Mouse (Mus musculus): Measurements from ENCODE around the gene Henmt1. TPM values are rescaled to one million over a fixed set of nuclear protein-coding genes. Genes with fewer than 3 reads are reported as not detected.

Gene Henmt1
- 0.29 TPM in 1 of 2 replicates, not detected in the other for polyA plus RNA-seq (2015; fragmentation: Nextera tagmentation; extraction: Ambion mirVana)

GRCm38 (mm10) chr3:108939573-108939972 is at the start of gene Henmt1:
TSS of gene Henmt1 (plus strand) at chr3:108939873.
- Histone ChIP-seq H3K36me3 (no peaks in the 10 kb centered on the region), H3K9me3 (no peaks in the 10 kb centered on the region), H3K4me3 (peak within 1 kb of the TSS; percentile 45), H3K4me1 (peaks cover 3% of the 10 kb centered on the region; the same call in 1 of the 2 replicates), H3K27ac (replicated peaks) (no peak within 1 kb of the TSS), H3K4me2 (peak within 1 kb of the TSS; percentile 70), H3K27me3 (replicated peaks) (peaks cover 10% of the 10 kb centered on the region), H3K9ac (peak within 1 kb of the TSS; percentile 33; the same call in 1 of the 2 replicates)
- ATAC-seq (ENCODE audit: extremely low read depth, insufficient number of reproducible peaks, low FRiP score, low TSS enrichment), result no peak
- 71% methylated on average over 5 of the region's 5 CpGs for WGBS

- Histone ChIP-seq H3K27ac (replicated peaks) (no peak within 1 kb of the TSS), H3K27me3 (replicated peaks) (no peaks in the 10 kb centered on the region), H3K4me1 (peaks cover 24% of the 10 kb centered on the region), H3K9ac (no peak within 1 kb of the TSS), H3K4me2 (no peak within 1 kb of the TSS), H3K4me3 (no peak within 1 kb of the TSS), H3K9me3 (no peaks in the 10 kb centered on the region), H3K36me3 (no peaks in the 10 kb centered on the region)
- no peak for ATAC-seq (ENCODE audit: extremely low read depth, insufficient number of reproducible peaks, low FRiP score, low TSS enrichment)
- 95% methylated on average over 1 of the region's 1 CpGs for WGBS
These were observed 49.8 kb upstream of the Henmt1 start, which contains the start of gene Fndc7 for GRCm38 (mm10) chr3:108889908-108890307. TSS of gene Fndc7 (minus strand) at chr3:108890008.

GRCm38 (mm10) chr3:108892080-108892479 is 47.6 kb upstream of the Henmt1 start:
- ATAC-seq (ENCODE audit: extremely low read depth, insufficient number of reproducible peaks, low FRiP score, low TSS enrichment), result no peak
- H3K4me2 ChIP-seq, result no peak overlapping the region
- no peak overlapping the region for H3K27ac ChIP-seq (replicated peaks)
- H3K4me1 ChIP-seq, result peaks cover 2% of the 10 kb centered on the region
- H3K36me3 ChIP-seq, result no peaks in the 10 kb centered on the region
- H3K27me3 ChIP-seq (replicated peaks), result no peaks in the 10 kb centered on the region
- H3K4me3 ChIP-seq, result no peak overlapping the region
- H3K9ac ChIP-seq, result no peak overlapping the region
- 69% methylated on average over 1 of the region's 1 CpGs for WGBS
- no peaks in the 10 kb centered on the region for H3K9me3 ChIP-seq

GRCm38 (mm10) chr3:108892914-108893313 is 46.8 kb upstream of the Henmt1 start:
- WGBS, result 59% methylated on average over 4 of the region's 4 CpGs
- no peaks in the 10 kb centered on the region for H3K27me3 ChIP-seq (replicated peaks)
- H3K27ac ChIP-seq (replicated peaks), result no peak overlapping the region
- H3K4me3 ChIP-seq, result no peak overlapping the region
- no peak overlapping the region for H3K9ac ChIP-seq
- ATAC-seq (ENCODE audit: extremely low read depth, insufficient number of reproducible peaks, low FRiP score, low TSS enrichment), result no peak
- H3K9me3 ChIP-seq, result no peaks in the 10 kb centered on the region
- H3K4me1 ChIP-seq, result no peaks in the 10 kb centered on the region
- no peaks in the 10 kb centered on the region for H3K36me3 ChIP-seq
- no peak overlapping the region for H3K4me2 ChIP-seq

GRCm38 (mm10) chr3:108898640-108899039 is 41.0 kb upstream of the Henmt1 start:
- H3K4me1 ChIP-seq, result no peaks in the 10 kb centered on the region
- H3K4me2 ChIP-seq, result no peak overlapping the region
- no peak for ATAC-seq (ENCODE audit: extremely low read depth, insufficient number of reproducible peaks, low FRiP score, low TSS enrichment)
- H3K27ac ChIP-seq (replicated peaks), result no peak overlapping the region
- 94% methylated on average over 4 of the region's 4 CpGs for WGBS
- no peak overlapping the region for H3K9ac ChIP-seq
- H3K36me3 ChIP-seq, result peaks cover 38% of the 10 kb centered on the region
- no peak overlapping the region for H3K4me3 ChIP-seq
- no peaks in the 10 kb centered on the region for H3K9me3 ChIP-seq
- no peaks in the 10 kb centered on the region for H3K27me3 ChIP-seq (replicated peaks)

- ATAC-seq (ENCODE audit: extremely low read depth, insufficient number of reproducible peaks, low FRiP score, low TSS enrichment), result no peak
- no peaks in the 10 kb centered on the region for H3K9me3 ChIP-seq
- H3K4me2 ChIP-seq, result no peak overlapping the region
- H3K4me3 ChIP-seq, result no peak overlapping the region
- H3K27me3 ChIP-seq (replicated peaks), result no peaks in the 10 kb centered on the region
- H3K36me3 ChIP-seq, result peaks cover 53% of the 10 kb centered on the region
- H3K27ac ChIP-seq (replicated peaks), result no peak overlapping the region
- 85% methylated on average over 3 of the region's 3 CpGs for WGBS
- no peaks in the 10 kb centered on the region for H3K4me1 ChIP-seq
- H3K9ac ChIP-seq, result no peak overlapping the region
These were observed 39.5 kb upstream of the Henmt1 start for GRCm38 (mm10) chr3:108900147-108900546.

GRCm38 (mm10) chr3:108900681-108901080 is 39.0 kb upstream of the Henmt1 start:
- H3K4me2 ChIP-seq, result no peak overlapping the region
- no peaks in the 10 kb centered on the region for H3K9me3 ChIP-seq
- H3K4me3 ChIP-seq, result no peak overlapping the region
- 71% methylated on average over 5 of the region's 5 CpGs for WGBS
- no peaks in the 10 kb centered on the region for H3K4me1 ChIP-seq
- H3K27ac ChIP-seq (replicated peaks), result no peak overlapping the region
- H3K9ac ChIP-seq, result no peak overlapping the region
- no peak for ATAC-seq (ENCODE audit: extremely low read depth, insufficient number of reproducible peaks, low FRiP score, low TSS enrichment)
- peaks cover 58% of the 10 kb centered on the region for H3K36me3 ChIP-seq
- H3K27me3 ChIP-seq (replicated peaks), result no peaks in the 10 kb centered on the region

GRCm38 (mm10) chr3:108902038-108902437 is 37.6 kb upstream of the Henmt1 start:
- no peaks in the 10 kb centered on the region for H3K27me3 ChIP-seq (replicated peaks)
- ATAC-seq (ENCODE audit: extremely low read depth, insufficient number of reproducible peaks, low FRiP score, low TSS enrichment), result no peak
- peaks cover 70% of the 10 kb centered on the region for H3K36me3 ChIP-seq
- WGBS, result 45% methylated on average over 2 of the region's 2 CpGs
- H3K9me3 ChIP-seq, result no peaks in the 10 kb centered on the region
- no peak overlapping the region for H3K27ac ChIP-seq (replicated peaks)
- H3K4me2 ChIP-seq, result no peak overlapping the region
- H3K4me3 ChIP-seq, result no peak overlapping the region
- no peaks in the 10 kb centered on the region for H3K4me1 ChIP-seq
- no peak overlapping the region for H3K9ac ChIP-seq

- H3K4me2 ChIP-seq, result no peak overlapping the region
- no peak overlapping the region for H3K9ac ChIP-seq
- no peak overlapping the region for H3K4me3 ChIP-seq
- no peak for ATAC-seq (ENCODE audit: extremely low read depth, insufficient number of reproducible peaks, low FRiP score, low TSS enrichment)
- no peaks in the 10 kb centered on the region for H3K9me3 ChIP-seq
- WGBS, result 91% methylated on average over 6 of the region's 6 CpGs
- H3K4me1 ChIP-seq, result no peaks in the 10 kb centered on the region
- H3K36me3 ChIP-seq, result peaks cover 79% of the 10 kb centered on the region
- H3K27me3 ChIP-seq (replicated peaks), result no peaks in the 10 kb centered on the region
- no peak overlapping the region for H3K27ac ChIP-seq (replicated peaks)
These were observed 36.7 kb upstream of the Henmt1 start for GRCm38 (mm10) chr3:108902934-108903333.

GRCm38 (mm10) chr3:108910303-108911080 is 29.2 kb upstream of the Henmt1 start:
- H3K27me3 ChIP-seq (replicated peaks), result no peaks in the 10 kb centered on the region
- H3K36me3 ChIP-seq, result peaks cover 33% of the 10 kb centered on the region
- H3K9ac ChIP-seq, result peak overlapping the region; percentile 97
- H3K27ac ChIP-seq (replicated peaks), result peak overlapping the region; percentile 99
- H3K4me3 ChIP-seq, result peak overlapping the region; percentile 96
- ATAC-seq (ENCODE audit: extremely low read depth, insufficient number of reproducible peaks, low FRiP score, low TSS enrichment), result no peak
- H3K4me1 ChIP-seq, result peaks cover 15% of the 10 kb centered on the region
- WGBS, result under 1% methylated on average over 32 of the region's 32 CpGs
- H3K4me2 ChIP-seq, result peak overlapping the region; percentile 99
- H3K9me3 ChIP-seq, result no peaks in the 10 kb centered on the region

- Histone ChIP-seq H3K4me3 (peak overlapping the region; percentile 96), H3K4me2 (peak overlapping the region; percentile 99), H3K4me1 (peaks cover 15% of the 10 kb centered on the region), H3K36me3 (peaks cover 27% of the 10 kb centered on the region), H3K9me3 (no peaks in the 10 kb centered on the region), H3K27ac (replicated peaks) (peak overlapping the region; percentile 99), H3K27me3 (replicated peaks) (no peaks in the 10 kb centered on the region), H3K9ac (peak overlapping the region; percentile 97)
- under 1% methylated on average over 42 of the region's 44 CpGs for WGBS
- peak; percentile 72 for ATAC-seq (ENCODE audit: extremely low read depth, insufficient number of reproducible peaks, low FRiP score, low TSS enrichment)
These were observed 28.6 kb upstream of the Henmt1 start for GRCm38 (mm10) chr3:108911081-108911547.

All from heart, embryonic 13.5 days (tissue).